Mouse (Mus musculus) liver, embryonic 15.5 days (tissue): ENCODE data around the gene Als2cl. TPM values are rescaled to one million over a fixed set of nuclear protein-coding genes. Genes with fewer than 3 reads are reported as not detected.

Source experiments
- ATAC-seq: fragments of 200-750 bp; cut with Nextera tagmentation; 2 replicates; pipeline ENCODE4 v1.8.0; 2017; ENCODE audit warnings: moderate number of reproducible peaks, mild to moderate bottlenecking, moderate library complexity; ENCODE audit not compliant: insufficient read depth
- H3K27ac ChIP-seq: fragments of 300-500 bp; sonication (generic); replicated peaks from 2 replicates; pipeline ENCODE4 v1.5.1; 2015; ENCODE audit warnings: mild to moderate bottlenecking, inconsistent platforms
- H3K27me3 ChIP-seq: fragments of 300-500 bp; sonication (generic); 2 replicates; pipeline ENCODE4 v1.6.1; 2015; ENCODE audit warnings: mild to moderate bottlenecking, inconsistent platforms
- H3K36me3 ChIP-seq: fragments of 300-500 bp; sonication (generic); replicated peaks from 2 replicates; pipeline ENCODE4 v1.6.1; 2015; ENCODE audit warnings: moderate library complexity, mild to moderate bottlenecking, inconsistent platforms
- H3K4me1 ChIP-seq: fragments of 300-500 bp; sonication (generic); replicated peaks from 2 replicates; pipeline ENCODE4 v1.6.1; 2015; ENCODE audit warnings: inconsistent platforms
- H3K4me2 ChIP-seq: fragments of 300-500 bp; sonication (generic); 2 replicates; pipeline ENCODE4 v1.6.1; 2015; ENCODE audit warnings: moderate library complexity, mild to moderate bottlenecking, inconsistent platforms
- H3K4me3 ChIP-seq: fragments of 300-500 bp; sonication (generic); replicated peaks from 2 replicates; pipeline ENCODE4 v1.5.1; 2015; ENCODE audit warnings: mild to moderate bottlenecking, inconsistent platforms
- H3K9ac ChIP-seq: fragments of 300-500 bp; sonication (generic); 2 replicates; pipeline ENCODE4 v1.6.1; 2015; ENCODE audit warnings: moderate library complexity, mild to moderate bottlenecking, inconsistent platforms
- H3K9me3 ChIP-seq: fragments of 300-500 bp; sonication (generic); replicated peaks from 2 replicates; pipeline ENCODE4 v1.6.1; 2016; ENCODE audit warnings: inconsistent platforms
- WGBS: fragments of 180-500 bp; shearing (Covaris S2); methylation state at CpG from one replicate; pipeline ENCODE4 v1.1.7; 2015; ENCODE audit warnings: mixed read lengths; ENCODE audit not compliant: insufficient replicate concordance; 5-methylcytosine and 5-hydroxymethylcytosine counted together
- polyA plus RNA-seq: library from polyadenylated mRNA; unstranded; fragments of >200 nt; fragmentation: Nextera tagmentation; extraction: Ambion mirVana; gene quantifications from 2 replicates; pipeline ENCODE4 v1.2.1, GENCODE M21; 2015

The Als2cl gene
- polyA plus RNA-seq, 1 experiment from 2014 or later, result 1.7 TPM

- Histone ChIP-seq H3K4me2 (peak within 1 kb of the TSS; percentile 79), H3K4me3 (peak within 1 kb of the TSS; percentile 58), H3K9ac (peak within 1 kb of the TSS; percentile 18; the same call in 1 of the 2 replicates), H3K36me3 (no peaks in the 10 kb centered on the region), H3K9me3 (no peaks in the 10 kb centered on the region), H3K27ac (peak within 1 kb of the TSS; percentile 80), H3K4me1 (peaks cover 28% of the 10 kb centered on the region), H3K27me3 (peaks cover 15% of the 10 kb centered on the region; the same call in 1 of the 2 replicates)
- no peak for ATAC-seq
- 10% methylated on average over 50 of the region's 50 CpGs for WGBS
These were observed 21.7 kb upstream of the Als2cl start, which contains the start of gene Prss50 for GRCm38 (mm10) chr9:110857781-110858472. TSS of gene Prss50 (plus strand) at chr9:110857967.

- Histone ChIP-seq H3K4me1 (peaks cover 28% of the 10 kb centered on the region), H3K27me3 (peaks cover 15% of the 10 kb centered on the region; the same call in 1 of the 2 replicates), H3K36me3 (no peaks in the 10 kb centered on the region), H3K27ac (peak overlapping the region; percentile 80), H3K4me2 (peak overlapping the region; percentile 79), H3K9ac (peak overlapping the region; percentile 18; the same call in 1 of the 2 replicates), H3K9me3 (no peaks in the 10 kb centered on the region), H3K4me3 (peak overlapping the region; percentile 58)
- ATAC-seq, result no peak
- 33% methylated on average over 5 of the region's 5 CpGs for WGBS
These were observed 21.1 kb upstream of the Als2cl start for GRCm38 (mm10) chr9:110858523-110858922.

- peak overlapping the region; percentile 80 for H3K27ac ChIP-seq
- peak overlapping the region; percentile 18; the same call in 1 of the 2 replicates for H3K9ac ChIP-seq
- ATAC-seq, result peak; percentile 88
- H3K4me3 ChIP-seq, result peak overlapping the region; percentile 58; the same call in 1 of the 2 replicates
- no peaks in the 10 kb centered on the region for H3K9me3 ChIP-seq
- H3K4me1 ChIP-seq, result peaks cover 28% of the 10 kb centered on the region
- peak overlapping the region; percentile 79 for H3K4me2 ChIP-seq
- 22% methylated on average over 5 of the region's 5 CpGs for WGBS
- H3K27me3 ChIP-seq, result peaks cover 15% of the 10 kb centered on the region; the same call in 1 of the 2 replicates
- H3K36me3 ChIP-seq, result no peaks in the 10 kb centered on the region
These were observed 20.6 kb upstream of the Als2cl start for GRCm38 (mm10) chr9:110858967-110859596.

- WGBS, result 8% methylated on average over 7 of the region's 7 CpGs
- no peak overlapping the region for H3K9ac ChIP-seq
- H3K27me3 ChIP-seq, result peaks cover 29% of the 10 kb centered on the region
- no peak overlapping the region for H3K4me3 ChIP-seq
- no peaks in the 10 kb centered on the region for H3K9me3 ChIP-seq
- peaks cover 16% of the 10 kb centered on the region; the same call in 1 of the 2 replicates for H3K4me1 ChIP-seq
- no peak overlapping the region for H3K27ac ChIP-seq
- no peaks in the 10 kb centered on the region for H3K36me3 ChIP-seq
- H3K4me2 ChIP-seq, result no peak overlapping the region
- ATAC-seq, result no peak
These were observed 8.6 kb upstream of the Als2cl start for GRCm38 (mm10) chr9:110871030-110871429.

GRCm38 (mm10) chr9:110873681-110874659 is 5.7 kb upstream of the Als2cl start:
- Histone ChIP-seq H3K27me3 (peaks cover 41% of the 10 kb centered on the region), H3K4me2 (peak overlapping the region; percentile 35), H3K4me3 (no peak overlapping the region), H3K36me3 (no peaks in the 10 kb centered on the region), H3K4me1 (peaks cover 28% of the 10 kb centered on the region), H3K9ac (no peak overlapping the region), H3K9me3 (no peaks in the 10 kb centered on the region), H3K27ac (no peak overlapping the region)
- 15% methylated on average over 40 of the region's 40 CpGs for WGBS
- no peak for ATAC-seq

- H3K27me3 ChIP-seq, result peaks cover 48% of the 10 kb centered on the region
- peaks cover 28% of the 10 kb centered on the region for H3K4me1 ChIP-seq
- no peak for ATAC-seq
- H3K4me2 ChIP-seq, result no peak overlapping the region
- H3K27ac ChIP-seq, result peak overlapping the region; percentile 29; the same call in 1 of the 2 replicates
- no peak overlapping the region for H3K9ac ChIP-seq
- no peaks in the 10 kb centered on the region for H3K9me3 ChIP-seq
- H3K4me3 ChIP-seq, result no peak overlapping the region
- WGBS, result 38% methylated on average over 3 of the region's 3 CpGs
- no peaks in the 10 kb centered on the region for H3K36me3 ChIP-seq
These were observed 4.9 kb upstream of the Als2cl start for GRCm38 (mm10) chr9:110874660-110875191.

GRCm38 (mm10) chr9:110875288-110875695 is 4.4 kb upstream of the Als2cl start:
- Histone ChIP-seq H3K9me3 (no peaks in the 10 kb centered on the region), H3K4me3 (no peak overlapping the region), H3K4me2 (no peak overlapping the region), H3K27me3 (peaks cover 54% of the 10 kb centered on the region), H3K9ac (no peak overlapping the region), H3K4me1 (peaks cover 28% of the 10 kb centered on the region), H3K36me3 (no peaks in the 10 kb centered on the region), H3K27ac (peak overlapping the region; percentile 55)
- 39% methylated on average over 6 of the region's 6 CpGs for WGBS
- ATAC-seq, result peak; percentile 58

- 35% methylated on average over 1 of the region's 1 CpGs for WGBS
- peak; percentile 10; the same call in 1 of the 2 replicates for ATAC-seq
- H3K4me3 ChIP-seq, result no peak overlapping the region
- H3K27me3 ChIP-seq, result peaks cover 65% of the 10 kb centered on the region
- H3K4me2 ChIP-seq, result no peak overlapping the region
- peak overlapping the region; percentile 70 for H3K27ac ChIP-seq
- H3K9ac ChIP-seq, result no peak overlapping the region
- H3K36me3 ChIP-seq, result no peaks in the 10 kb centered on the region
- H3K4me1 ChIP-seq, result peaks cover 28% of the 10 kb centered on the region
- no peaks in the 10 kb centered on the region for H3K9me3 ChIP-seq
These were observed 2.3 kb upstream of the Als2cl start for GRCm38 (mm10) chr9:110877353-110877752.

GRCm38 (mm10) chr9:110877888-110878287 is 1.8 kb upstream of the Als2cl start:
- Histone ChIP-seq H3K4me2 (no peak overlapping the region), H3K27me3 (peaks cover 60% of the 10 kb centered on the region), H3K9me3 (no peaks in the 10 kb centered on the region), H3K4me1 (peaks cover 28% of the 10 kb centered on the region), H3K4me3 (no peak overlapping the region), H3K9ac (no peak overlapping the region), H3K36me3 (no peaks in the 10 kb centered on the region), H3K27ac (peak overlapping the region; percentile 70)
- peak; percentile 57 for ATAC-seq
- 60% methylated on average over 5 of the region's 5 CpGs for WGBS

GRCm38 (mm10) chr9:110879998-110880561 is 410 bp downstream of the Als2cl start, which contains the start of gene Tmie:
TSS of gene Tmie (minus strand) at chr9:110880113.
- H3K9ac ChIP-seq, result peak within 1 kb of the TSS; percentile 25
- peaks cover 41% of the 10 kb centered on the region for H3K27me3 ChIP-seq
- ATAC-seq, result peak; percentile 43; the same call in 1 of the 2 replicates
- peak within 1 kb of the TSS; percentile 62 for H3K4me2 ChIP-seq
- H3K4me1 ChIP-seq, result peaks cover 12% of the 10 kb centered on the region
- H3K4me3 ChIP-seq, result peak within 1 kb of the TSS; percentile 53
- no peaks in the 10 kb centered on the region for H3K9me3 ChIP-seq
- no peaks in the 10 kb centered on the region for H3K36me3 ChIP-seq
- under 1% methylated on average over 57 of the region's 57 CpGs for WGBS
- peak within 1 kb of the TSS; percentile 57 for H3K27ac ChIP-seq
